Mouse (Mus musculus) lung, postnatal 0 days (tissue): Measurements from ENCODE around the gene Lsp1.

Source experiments
- CTCF ChIP-seq: IDR thresholded peaks from 2 replicates; pipeline ENCODE4 v1.5.1; 2016; ENCODE audit warnings: antibody characterized with exemption, mild to moderate bottlenecking
- EP300 ChIP-seq: IDR thresholded peaks from 2 replicates; pipeline ENCODE4 v1.6.1; 2016; ENCODE audit warnings: antibody characterized with exemption, mild to moderate bottlenecking, control low read depth

GRCm38 (mm10) chr7:142538766-142539165, 78.2 kb downstream of the Lsp1 start:
- no peak for TF ChIP-seq CTCF
- no peak for TF ChIP-seq EP300
